Mouse (Mus musculus): Measurements from ENCODE around the gene Aqr.

GRCm38 (mm10) chr2:114059608-114060007, 127.2 kb downstream of the Aqr start:
- TF ChIP-seq CTCF (conservative IDR thresholded peaks at IDR 0.05; ENCODE audit: insufficient read depth, insufficient read length, low read depth, low read length) (no peak), POLR2A (IDR thresholded peaks at IDR 0.05; ENCODE audit: low read depth, low read length) (no peak)

Data from kidney, adult 2 months (tissue).